Mouse (Mus musculus): Measurements from ENCODE around the gene Rgs12. TPM values are rescaled to one million over a fixed set of nuclear protein-coding genes. Genes with fewer than 3 reads are reported as not detected.

The Rgs12 gene
- polyA plus RNA-seq, 1 experiment from 2014 or later, result 42.3 TPM

DNA sequence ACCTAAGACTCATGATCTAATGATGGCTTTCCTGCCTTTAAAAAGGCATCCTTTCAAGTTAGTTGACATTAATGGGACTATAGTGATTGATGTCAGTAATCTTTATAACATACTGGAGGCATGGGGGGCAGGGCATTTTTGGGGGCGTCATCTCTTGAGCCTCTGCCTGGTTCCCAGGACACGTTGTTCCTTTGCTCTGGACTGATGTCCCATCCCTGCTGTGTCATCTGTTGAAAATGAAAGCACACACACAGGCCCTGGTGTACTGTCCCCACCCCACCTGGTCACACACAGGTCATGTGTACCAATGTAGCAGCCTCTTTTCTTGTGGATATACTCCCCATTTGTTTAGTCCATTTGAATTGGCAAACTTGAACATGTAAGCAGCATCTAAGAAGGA lies 57.4 kb downstream of the Rgs12 start:
- no peaks in the 10 kb centered on the region for H3K4me1 ChIP-seq (ENCODE audit: control insufficient read depth, insufficient read depth, low read length)
- H3K4me3 ChIP-seq (ENCODE audit: low read depth, low read length), result no peak overlapping the region
- no peak overlapping the region for H3K9ac ChIP-seq (ENCODE audit: low read depth, low read length)
- ATAC-seq, result no peak
- WGBS, result 69% methylated on average over 2 of the region's 2 CpGs
- H3K27me3 ChIP-seq (ENCODE audit: control insufficient read depth, insufficient read depth, low read depth, low read length), result no peaks in the 10 kb centered on the region
- no peaks in the 10 kb centered on the region for H3K9me3 ChIP-seq (replicated peaks; ENCODE audit: control insufficient read depth, low read length, poor library complexity, severe bottlenecking)
- H3K4me2 ChIP-seq (ENCODE audit: low read length), result no peak overlapping the region
- no peaks in the 10 kb centered on the region for H3K36me3 ChIP-seq (ENCODE audit: control insufficient read depth, insufficient read depth, low read length)
- no peak overlapping the region for H3K27ac ChIP-seq (ENCODE audit: low read length)

DNA sequence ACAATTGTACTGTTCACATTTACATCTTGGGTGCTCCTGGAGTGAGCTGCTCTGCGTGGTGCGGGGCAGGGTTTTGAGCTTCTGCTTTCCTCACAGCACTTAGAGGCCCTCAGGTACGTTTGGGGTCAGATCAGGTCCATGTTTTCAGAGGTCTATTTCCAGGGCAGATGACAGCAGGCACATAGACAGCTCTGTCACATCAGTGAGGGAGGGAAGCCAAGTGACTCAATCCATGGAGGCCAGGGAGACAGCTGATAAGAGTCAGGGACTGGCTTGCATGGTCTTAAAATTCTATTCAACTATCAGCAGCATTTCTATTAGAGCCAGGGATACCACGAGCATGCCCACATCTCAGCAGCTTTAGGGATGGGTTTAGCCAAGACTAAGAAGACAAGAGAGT lies 59.9 kb downstream of the Rgs12 start:
- H3K9me3 ChIP-seq (replicated peaks; ENCODE audit: control insufficient read depth, low read length, poor library complexity, severe bottlenecking), result no peaks in the 10 kb centered on the region
- H3K4me1 ChIP-seq (ENCODE audit: control insufficient read depth, insufficient read depth, low read length), result peaks cover 6% of the 10 kb centered on the region; the same call in 1 of the 2 replicates
- H3K36me3 ChIP-seq (ENCODE audit: control insufficient read depth, insufficient read depth, low read length), result no peaks in the 10 kb centered on the region
- no peak overlapping the region for H3K4me3 ChIP-seq (ENCODE audit: low read depth, low read length)
- H3K9ac ChIP-seq (ENCODE audit: low read depth, low read length), result no peak overlapping the region
- no peak for ATAC-seq
- H3K27ac ChIP-seq (ENCODE audit: low read length), result no peak overlapping the region
- WGBS, result 95% methylated on average over 4 of the region's 4 CpGs
- H3K27me3 ChIP-seq (ENCODE audit: control insufficient read depth, insufficient read depth, low read depth, low read length), result no peaks in the 10 kb centered on the region
- H3K4me2 ChIP-seq (ENCODE audit: low read length), result no peak overlapping the region

GRCm38 (mm10) chr5:35010656-35011055 lies 61.4 kb downstream of the Rgs12 start:
- H3K4me3 ChIP-seq (ENCODE audit: low read depth, low read length), result no peak overlapping the region
- ATAC-seq, result no peak

DNA sequence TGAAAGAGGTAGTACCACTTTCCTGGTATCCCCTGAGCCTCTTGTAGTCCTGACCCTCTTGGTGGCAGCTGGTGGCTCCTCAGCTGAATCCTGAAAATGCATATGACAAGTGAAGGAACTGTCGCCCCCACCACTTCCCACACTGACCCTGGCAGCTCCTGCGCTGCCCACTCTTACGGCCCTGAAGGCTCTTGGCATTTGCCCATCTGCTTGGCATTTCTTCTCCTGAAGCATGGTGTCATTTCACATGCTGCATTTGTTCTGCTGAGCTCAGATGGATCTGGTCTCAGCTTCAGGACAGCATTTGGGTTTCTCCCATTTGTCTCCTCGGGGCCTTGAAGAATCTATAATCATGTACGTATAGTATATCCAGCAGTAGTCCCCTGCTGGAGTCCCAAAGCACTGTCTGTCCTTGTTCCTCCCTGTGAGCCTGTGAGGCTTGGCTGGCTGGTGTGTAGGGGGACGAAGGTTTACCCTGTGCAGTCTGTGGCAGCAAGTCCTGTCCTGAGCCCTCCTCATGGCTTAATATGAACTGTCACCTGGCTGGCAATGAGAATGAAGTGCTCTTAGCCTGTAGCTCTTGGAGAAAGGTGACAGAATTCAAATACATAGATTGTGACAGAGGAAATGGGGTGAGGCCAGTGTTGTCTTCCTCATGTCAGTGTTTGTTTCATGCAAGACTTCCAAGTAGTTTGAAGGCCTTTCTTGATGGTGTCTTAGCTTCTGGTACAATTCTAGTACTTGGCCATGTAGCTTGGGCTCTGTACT lies 62.1 kb downstream of the Rgs12 start:
- Histone ChIP-seq H3K4me1 (ENCODE audit: control insufficient read depth, insufficient read depth, low read length) (peaks cover 9% of the 10 kb centered on the region; the same call in 1 of the 2 replicates), H3K27ac (ENCODE audit: low read length) (no peak overlapping the region), H3K9me3 (replicated peaks; ENCODE audit: control insufficient read depth, low read length, poor library complexity, severe bottlenecking) (no peaks in the 10 kb centered on the region), H3K9ac (ENCODE audit: low read depth, low read length) (no peak overlapping the region), H3K27me3 (ENCODE audit: control insufficient read depth, insufficient read depth, low read depth, low read length) (no peaks in the 10 kb centered on the region), H3K4me3 (ENCODE audit: low read depth, low read length) (no peak overlapping the region), H3K4me2 (ENCODE audit: low read length) (no peak overlapping the region), H3K36me3 (ENCODE audit: control insufficient read depth, insufficient read depth, low read length) (no peaks in the 10 kb centered on the region)
- 88% methylated on average over 6 of the region's 6 CpGs for WGBS
- ATAC-seq, result no peak

More at GRCm38 (mm10) chr5:35010656-35011055, 61.4 kb downstream of the Rgs12 start:
- H3K36me3 ChIP-seq (ENCODE audit: control insufficient read depth, insufficient read depth, low read length), result no peaks in the 10 kb centered on the region
- no peaks in the 10 kb centered on the region for H3K9me3 ChIP-seq (replicated peaks; ENCODE audit: control insufficient read depth, low read length, poor library complexity, severe bottlenecking)
- H3K27me3 ChIP-seq (ENCODE audit: control insufficient read depth, insufficient read depth, low read depth, low read length), result no peaks in the 10 kb centered on the region
- no peak overlapping the region for H3K9ac ChIP-seq (ENCODE audit: low read depth, low read length)
- WGBS, result 80% methylated on average over 5 of the region's 5 CpGs
- H3K4me1 ChIP-seq (ENCODE audit: control insufficient read depth, insufficient read depth, low read length), result peaks cover 9% of the 10 kb centered on the region; the same call in 1 of the 2 replicates
- no peak overlapping the region for H3K4me2 ChIP-seq (ENCODE audit: low read length)
- H3K27ac ChIP-seq (ENCODE audit: low read length), result no peak overlapping the region

DNA sequence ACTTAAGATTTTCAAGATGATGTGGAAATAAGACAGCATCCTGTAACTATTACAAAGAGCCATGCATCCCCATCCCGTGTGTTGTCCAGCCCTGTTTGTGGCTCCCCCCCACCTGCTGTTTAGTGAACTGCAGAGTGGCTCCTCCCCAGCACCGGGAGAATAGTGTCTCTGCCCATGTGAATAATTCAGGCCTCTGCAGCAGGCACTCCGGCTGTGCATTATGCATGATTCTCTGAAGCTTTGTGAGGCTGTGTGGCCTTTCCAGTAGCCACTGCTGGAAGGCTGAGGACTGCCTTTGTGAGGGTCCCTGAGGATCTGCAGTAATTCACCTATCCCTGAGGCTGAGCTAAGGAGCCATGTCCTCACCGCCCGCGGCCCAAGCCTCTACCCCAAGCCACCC lies 64.8 kb downstream of the Rgs12 start:
- Histone ChIP-seq H3K9me3 (replicated peaks; ENCODE audit: control insufficient read depth, low read length, poor library complexity, severe bottlenecking) (no peaks in the 10 kb centered on the region), H3K27me3 (ENCODE audit: control insufficient read depth, insufficient read depth, low read depth, low read length) (no peaks in the 10 kb centered on the region), H3K9ac (ENCODE audit: low read depth, low read length) (no peak overlapping the region), H3K4me2 (ENCODE audit: low read length) (no peak overlapping the region), H3K27ac (ENCODE audit: low read length) (peak overlapping the region; percentile 65), H3K4me3 (ENCODE audit: low read depth, low read length) (no peak overlapping the region), H3K4me1 (ENCODE audit: control insufficient read depth, insufficient read depth, low read length) (peaks cover 9% of the 10 kb centered on the region; the same call in 1 of the 2 replicates), H3K36me3 (ENCODE audit: control insufficient read depth, insufficient read depth, low read length) (no peaks in the 10 kb centered on the region)
- 10% methylated on average over 6 of the region's 6 CpGs for WGBS
- ATAC-seq, result peak; percentile 62

DNA sequence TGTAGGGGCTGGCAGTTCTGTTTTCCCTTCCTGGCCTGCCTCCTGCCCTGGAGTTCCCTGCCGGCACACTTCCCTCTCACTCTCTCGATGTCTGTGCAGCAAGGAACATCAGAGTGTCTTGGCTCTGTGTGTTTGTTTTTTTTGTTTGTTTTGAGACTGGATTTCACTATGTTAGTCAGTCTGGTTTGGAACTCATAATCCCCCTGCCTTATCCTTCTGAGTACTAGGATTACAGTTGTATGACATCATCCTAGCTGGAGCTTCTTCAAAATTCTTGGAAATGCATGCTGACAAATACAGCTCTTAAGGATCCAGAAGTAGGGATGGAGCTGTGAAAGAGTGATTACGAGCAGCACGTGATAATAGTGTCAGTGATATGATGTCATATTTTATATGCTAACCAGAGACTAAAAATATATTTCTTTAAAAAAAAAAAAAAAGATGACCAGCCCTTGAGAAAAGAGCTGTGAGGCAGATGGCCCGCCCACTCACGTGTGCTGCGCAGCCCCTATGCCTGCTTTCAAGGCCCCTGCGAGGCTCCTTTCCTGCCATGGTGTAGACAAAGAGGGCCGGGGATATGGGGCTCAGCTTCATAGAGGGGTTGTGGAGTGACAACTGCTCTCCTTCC lies 70.5 kb downstream of the Rgs12 start:
- no peaks in the 10 kb centered on the region for H3K27me3 ChIP-seq (ENCODE audit: control insufficient read depth, insufficient read depth, low read depth, low read length)
- H3K36me3 ChIP-seq (ENCODE audit: control insufficient read depth, insufficient read depth, low read length), result 0 out of 2 replicates have a peak, but pooled peaks cover 2% of the 10 kb centered on the region
- H3K27ac ChIP-seq (ENCODE audit: low read length), result 0 out of 2 replicates have a peak overlapping the region, but pooled peaks have one; percentile 7
- no peak overlapping the region for H3K9ac ChIP-seq (ENCODE audit: low read depth, low read length)
- H3K4me1 ChIP-seq (ENCODE audit: control insufficient read depth, insufficient read depth, low read length), result peaks cover 3% of the 10 kb centered on the region; the same call in 1 of the 2 replicates
- ATAC-seq, result no peak
- H3K4me3 ChIP-seq (ENCODE audit: low read depth, low read length), result no peak overlapping the region
- H3K9me3 ChIP-seq (replicated peaks; ENCODE audit: control insufficient read depth, low read length, poor library complexity, severe bottlenecking), result no peaks in the 10 kb centered on the region
- 74% methylated on average over 9 of the region's 9 CpGs for WGBS
- no peak overlapping the region for H3K4me2 ChIP-seq (ENCODE audit: low read length)

GRCm38 (mm10) chr5:35020410-35021241 lies 71.4 kb downstream of the Rgs12 start:
- Histone ChIP-seq H3K27me3 (ENCODE audit: control insufficient read depth, insufficient read depth, low read depth, low read length) (no peaks in the 10 kb centered on the region), H3K4me2 (ENCODE audit: low read length) (no peak overlapping the region), H3K27ac (ENCODE audit: low read length) (no peak overlapping the region), H3K4me3 (ENCODE audit: low read depth, low read length) (no peak overlapping the region), H3K4me1 (ENCODE audit: control insufficient read depth, insufficient read depth, low read length) (peaks cover 3% of the 10 kb centered on the region; the same call in 1 of the 2 replicates), H3K36me3 (ENCODE audit: control insufficient read depth, insufficient read depth, low read length) (0 out of 2 replicates have a peak, but pooled peaks cover 2% of the 10 kb centered on the region), H3K9ac (ENCODE audit: low read depth, low read length) (no peak overlapping the region), H3K9me3 (replicated peaks; ENCODE audit: control insufficient read depth, low read length, poor library complexity, severe bottlenecking) (no peaks in the 10 kb centered on the region)
- 83% methylated on average over 9 of the region's 9 CpGs for WGBS
- ATAC-seq, result no peak

DNA sequence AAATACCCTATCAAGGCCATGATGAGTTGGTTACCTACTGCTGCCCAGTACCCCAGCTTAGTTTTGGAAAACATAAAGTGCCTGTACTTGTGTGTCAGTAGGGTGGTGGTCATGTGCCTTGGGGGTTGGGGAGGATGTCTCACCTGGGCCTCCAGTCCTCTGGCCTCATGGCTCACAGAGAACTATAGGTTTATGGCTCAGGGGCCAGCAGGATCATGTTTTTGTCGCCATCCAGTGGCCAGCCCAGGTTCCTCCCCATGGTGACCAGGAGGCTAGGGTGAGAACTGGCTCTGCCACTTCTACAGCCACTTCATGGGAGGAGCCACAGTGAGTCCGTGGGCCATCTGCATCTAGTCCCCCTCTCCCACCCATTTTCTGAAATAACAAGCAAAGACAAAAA lies 75.7 kb downstream of the Rgs12 start:
- no peak for ATAC-seq
- WGBS, result 26% methylated on average over 2 of the region's 2 CpGs
- peaks cover 30% of the 10 kb centered on the region for H3K36me3 ChIP-seq (ENCODE audit: control insufficient read depth, insufficient read depth, low read length)
- H3K9ac ChIP-seq (ENCODE audit: low read depth, low read length), result no peak overlapping the region
- no peak overlapping the region for H3K4me2 ChIP-seq (ENCODE audit: low read length)
- no peak overlapping the region for H3K27ac ChIP-seq (ENCODE audit: low read length)
- 0 out of 2 replicates have a peak, but pooled peaks cover 3% of the 10 kb centered on the region for H3K4me1 ChIP-seq (ENCODE audit: control insufficient read depth, insufficient read depth, low read length)
- H3K4me3 ChIP-seq (ENCODE audit: low read depth, low read length), result no peak overlapping the region
- H3K9me3 ChIP-seq (replicated peaks; ENCODE audit: control insufficient read depth, low read length, poor library complexity, severe bottlenecking), result no peaks in the 10 kb centered on the region
- H3K27me3 ChIP-seq (ENCODE audit: control insufficient read depth, insufficient read depth, low read depth, low read length), result no peaks in the 10 kb centered on the region

Measured in midbrain, embryonic 16.5 days (tissue).